Mouse (Mus musculus): Measurements from ENCODE around the gene Apba2.

GRCm38 (mm10) chr7:64638922-64639321 lies 137.4 kb downstream of the Apba2 start:
- TF ChIP-seq CTCF (IDR thresholded peaks at IDR 0.05; ENCODE audit: borderline replicate concordance, insufficient read depth, low read length), result no peak
- no peak for TF ChIP-seq POLR2A (IDR thresholded peaks at IDR 0.05; ENCODE audit: low read depth, low read length)

Measured in embryonic fibroblast, embryonic 13.5 days (primary cell).